Mouse (Mus musculus) neural tube, embryonic 11.5 days (tissue): ENCODE data around the gene Kif5c. TPM values are rescaled to one million over a fixed set of nuclear protein-coding genes. Genes with fewer than 3 reads are reported as not detected.
A peak's percentile ranks its signal among the peaks of the same experiment; 100 is the strongest.

Experiments used
- ATAC-seq: fragments of 200-750 bp; cut with Nextera tagmentation; 2 replicates; pipeline ENCODE4 v1.8.0; 2017; ENCODE audit warnings: moderate number of reproducible peaks, mild to moderate bottlenecking, moderate TSS enrichment, moderate library complexity; ENCODE audit not compliant: insufficient read depth, low FRiP score, low TSS enrichment
- DNase-seq: peaks from one replicate; pipeline ENCODE4 v3.0.0-alpha.2; 2015; ENCODE audit warnings: low spot score
- H3K27ac ChIP-seq: fragments of 300-500 bp; sonication (generic); 2 replicates; pipeline ENCODE4 v1.5.1; 2014; ENCODE audit warnings: low read depth, mild to moderate bottlenecking, low read length
- H3K27me3 ChIP-seq: fragments of 300-500 bp; sonication (generic); 2 replicates; pipeline ENCODE4 v1.6.1; 2014; ENCODE audit warnings: mild to moderate bottlenecking, low read length, mixed read lengths; ENCODE audit not compliant: control insufficient read depth, insufficient read depth
- H3K36me3 ChIP-seq: fragments of 300-500 bp; sonication (generic); 2 replicates; pipeline ENCODE4 v1.6.1; 2014; ENCODE audit warnings: mild to moderate bottlenecking, low read length, moderate library complexity, mixed read lengths; ENCODE audit not compliant: control insufficient read depth, insufficient read depth
- H3K4me1 ChIP-seq: fragments of 300-500 bp; sonication (generic); 2 replicates; pipeline ENCODE4 v1.6.1; 2014; ENCODE audit warnings: low read length, mixed read lengths; ENCODE audit not compliant: control insufficient read depth, insufficient read depth
- H3K4me2 ChIP-seq: fragments of 300-500 bp; sonication (generic); 2 replicates; pipeline ENCODE4 v1.6.1; 2014; ENCODE audit warnings: low read depth, mild to moderate bottlenecking, moderate library complexity
- H3K4me3 ChIP-seq: fragments of 300-500 bp; sonication (generic); 2 replicates; pipeline ENCODE4 v1.5.1; 2014; ENCODE audit warnings: low read depth, low read length
- H3K9ac ChIP-seq: fragments of 300-500 bp; sonication (generic); 2 replicates; pipeline ENCODE4 v1.6.1; 2014; ENCODE audit warnings: mild to moderate bottlenecking, low read length
- H3K9me3 ChIP-seq: fragments of 300-500 bp; sonication (generic); 2 replicates; pipeline ENCODE4 v1.6.1; 2016; ENCODE audit warnings: low read length; ENCODE audit not compliant: control insufficient read depth
- WGBS: fragments of 180-500 bp; shearing (Covaris S2); extraction: QIAGEN DNeasy Blood & Tissue Kit; methylation state at CpG from one replicate; pipeline ENCODE4 v1.1.7; 2014; 5-methylcytosine and 5-hydroxymethylcytosine counted together
- polyA plus RNA-seq: library from polyadenylated mRNA; unstranded; fragments of >200 nt; fragmentation: Nextera tagmentation; extraction: Ambion mirVana; gene quantifications from 2 replicates; pipeline ENCODE4 v1.2.1, GENCODE M21; 2014

Gene Kif5c
- polyA plus RNA-seq, 1 experiment from 2014 or later: 122 TPM

GRCm38 (mm10) chr2:49582546-49582945 is 36.6 kb upstream of the Kif5c start:
- Histone ChIP-seq H3K27me3 (no peaks in the 10 kb centered on the region), H3K9me3 (no peaks in the 10 kb centered on the region), H3K36me3 (no peaks in the 10 kb centered on the region), H3K4me1 (no peaks in the 10 kb centered on the region), H3K27ac (no peak overlapping the region), H3K4me2 (no peak overlapping the region), H3K9ac (no peak overlapping the region), H3K4me3 (no peak overlapping the region)
- ATAC-seq: no peak
- WGBS: 92% methylated on average over 5 of the region's 5 CpGs
- no peak for DNase-seq

- Histone ChIP-seq H3K4me1 (no peaks in the 10 kb centered on the region), H3K4me3 (no peak overlapping the region), H3K9me3 (no peaks in the 10 kb centered on the region), H3K27me3 (no peaks in the 10 kb centered on the region), H3K9ac (no peak overlapping the region), H3K27ac (no peak overlapping the region), H3K4me2 (no peak overlapping the region), H3K36me3 (no peaks in the 10 kb centered on the region)
- ATAC-seq (no peak), DNase-seq (no peak)
- 94% methylated on average over 2 of the region's 2 CpGs for WGBS
Observed at GRCm38 (mm10) chr2:49583311-49583710, 35.8 kb upstream of the Kif5c start.

- Histone ChIP-seq H3K4me3 (no peak overlapping the region), H3K27ac (no peak overlapping the region), H3K9ac (no peak overlapping the region), H3K27me3 (no peaks in the 10 kb centered on the region), H3K4me1 (no peaks in the 10 kb centered on the region), H3K9me3 (no peaks in the 10 kb centered on the region), H3K36me3 (no peaks in the 10 kb centered on the region), H3K4me2 (no peak overlapping the region)
- ATAC-seq (no peak), DNase-seq (no peak)
- WGBS: 75% methylated on average over 5 of the region's 5 CpGs
Observed at GRCm38 (mm10) chr2:49590450-49590849, 28.6 kb upstream of the Kif5c start.

GRCm38 (mm10) chr2:49592926-49593325 is 26.2 kb upstream of the Kif5c start:
- ATAC-seq: no peak
- Histone ChIP-seq H3K36me3 (no peaks in the 10 kb centered on the region), H3K4me3 (no peak overlapping the region), H3K27me3 (no peaks in the 10 kb centered on the region), H3K4me2 (no peak overlapping the region), H3K9ac (no peak overlapping the region), H3K9me3 (no peaks in the 10 kb centered on the region), H3K4me1 (no peaks in the 10 kb centered on the region), H3K27ac (no peak overlapping the region)
- DNase-seq: no peak

- H3K4me3 ChIP-seq: no peak overlapping the region
- H3K4me1 ChIP-seq: no peaks in the 10 kb centered on the region
- H3K27ac ChIP-seq: no peak overlapping the region
- H3K9me3 ChIP-seq: no peaks in the 10 kb centered on the region
- H3K4me2 ChIP-seq: no peak overlapping the region
- WGBS: 92% methylated on average over 7 of the region's 7 CpGs
- no peak overlapping the region for H3K9ac ChIP-seq
- no peaks in the 10 kb centered on the region for H3K27me3 ChIP-seq
- DNase-seq (no peak), ATAC-seq (no peak)
- H3K36me3 ChIP-seq: no peaks in the 10 kb centered on the region
Observed at GRCm38 (mm10) chr2:49594886-49595285, 24.2 kb upstream of the Kif5c start.

- Histone ChIP-seq H3K9me3 (no peaks in the 10 kb centered on the region), H3K9ac (no peak overlapping the region), H3K4me3 (no peak overlapping the region), H3K27me3 (no peaks in the 10 kb centered on the region), H3K36me3 (no peaks in the 10 kb centered on the region), H3K4me1 (peaks cover 4% of the 10 kb centered on the region; the same call in 1 of the 2 replicates), H3K4me2 (no peak overlapping the region), H3K27ac (no peak overlapping the region)
- ATAC-seq: no peak
- WGBS: 82% methylated on average over 3 of the region's 3 CpGs
- DNase-seq: no peak
Observed at GRCm38 (mm10) chr2:49596318-49596717, 22.8 kb upstream of the Kif5c start.

GRCm38 (mm10) chr2:49600021-49600681 is 18.9 kb upstream of the Kif5c start:
- Histone ChIP-seq H3K4me1 (peaks cover 4% of the 10 kb centered on the region; the same call in 1 of the 2 replicates), H3K36me3 (no peaks in the 10 kb centered on the region), H3K4me2 (no peak overlapping the region), H3K9ac (no peak overlapping the region), H3K4me3 (no peak overlapping the region), H3K27ac (no peak overlapping the region), H3K9me3 (no peaks in the 10 kb centered on the region), H3K27me3 (no peaks in the 10 kb centered on the region)
- 0 out of 2 replicates have a peak, but pooled peaks have one; percentile 20 for ATAC-seq
- peak; percentile 23 for DNase-seq
- WGBS: 52% methylated on average over 7 of the region's 7 CpGs

GRCm38 (mm10) chr2:49602791-49603349 is 16.2 kb upstream of the Kif5c start:
- no peaks in the 10 kb centered on the region for H3K36me3 ChIP-seq
- ATAC-seq (no peak), DNase-seq (no peak)
- WGBS: 91% methylated on average over 4 of the region's 4 CpGs
- no peak overlapping the region for H3K9ac ChIP-seq
- no peaks in the 10 kb centered on the region for H3K27me3 ChIP-seq
- no peak overlapping the region for H3K27ac ChIP-seq
- no peak overlapping the region for H3K4me2 ChIP-seq
- no peaks in the 10 kb centered on the region for H3K9me3 ChIP-seq
- peaks cover 4% of the 10 kb centered on the region; the same call in 1 of the 2 replicates for H3K4me1 ChIP-seq
- no peak overlapping the region for H3K4me3 ChIP-seq

GRCm38 (mm10) chr2:49609611-49610010 is 9.5 kb upstream of the Kif5c start:
- no peak for ATAC-seq
- H3K9me3 ChIP-seq: no peaks in the 10 kb centered on the region
- DNase-seq: no peak
- no peaks in the 10 kb centered on the region for H3K36me3 ChIP-seq
- no peak overlapping the region for H3K9ac ChIP-seq
- H3K27ac ChIP-seq: no peak overlapping the region
- WGBS: 81% methylated on average over 5 of the region's 5 CpGs
- no peak overlapping the region for H3K4me3 ChIP-seq
- no peaks in the 10 kb centered on the region for H3K27me3 ChIP-seq
- H3K4me2 ChIP-seq: no peak overlapping the region
- no peaks in the 10 kb centered on the region for H3K4me1 ChIP-seq
